Mouse (Mus musculus): ENCODE results near the gene Speg. TPM values are rescaled to one million over a fixed set of nuclear protein-coding genes. Genes with fewer than 3 reads are reported as not detected.
A peak's percentile ranks its signal among the peaks of the same experiment; 100 is the strongest.

Gene Speg
- total and polyA plus RNA-seq, 2 experiments from 2014 or later = 22.0 to 62.9 TPM

- no peak overlapping the region for H3K4me3 ChIP-seq (ENCODE audit: low read depth, low read length)
- TF ChIP-seq CTCF (IDR thresholded peaks at IDR 0.05) = 0 out of 2 replicates have a peak, but pooled peaks have one; percentile 5
- no peaks in the 10 kb centered on the region for H3K36me3 ChIP-seq (ENCODE audit: insufficient read depth, low read length)
- no peak overlapping the region for H3K27ac ChIP-seq (ENCODE audit: low read depth, low read length)
- H3K9ac ChIP-seq (replicated peaks; ENCODE audit: low read length, poor library complexity, severe bottlenecking) = no peak overlapping the region
- no peaks in the 10 kb centered on the region for H3K4me1 ChIP-seq (ENCODE audit: insufficient read depth, low read length)
- no peaks in the 10 kb centered on the region for H3K27me3 ChIP-seq (ENCODE audit: insufficient read depth, low read length)
- no peak for DNase-seq (ENCODE audit: low spot score)
- no peak overlapping the region for H3K4me2 ChIP-seq (ENCODE audit: low read depth, low read length, poor library complexity, severe bottlenecking)
- no peaks in the 10 kb centered on the region for H3K9me3 ChIP-seq (ENCODE audit: low read length)
- WGBS = 39% methylated on average over 20 of the region's 20 CpGs
- no peak for ATAC-seq (ENCODE audit: low FRiP score)
Measured at GRCm38 (mm10) chr1:75345036-75345935, 29.8 kb upstream of the Speg start.

DNA sequence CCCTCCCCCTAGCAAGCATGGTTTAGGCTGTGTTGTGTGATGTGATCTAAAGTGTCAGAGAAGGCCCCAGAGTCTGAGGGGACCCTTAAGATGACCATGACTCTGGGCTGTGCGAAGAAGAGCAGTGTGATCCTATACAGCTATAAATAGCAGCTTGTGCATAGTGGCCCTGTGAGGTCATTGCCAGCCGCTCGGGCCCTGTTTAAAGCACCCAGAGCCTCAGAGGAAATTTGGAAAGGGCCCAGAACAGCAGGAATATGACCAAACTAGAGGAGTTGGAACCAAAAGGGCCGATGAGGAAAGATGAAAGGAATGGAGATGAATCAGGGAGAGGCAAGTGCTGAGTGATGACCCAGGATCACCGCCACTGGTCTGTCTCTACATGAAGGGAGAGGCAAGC lies 27.8 kb upstream of the Speg start:
- H3K4me3 ChIP-seq (ENCODE audit: low read depth, low read length) = no peak overlapping the region
- H3K4me1 ChIP-seq (ENCODE audit: insufficient read depth, low read length) = no peaks in the 10 kb centered on the region
- H3K4me2 ChIP-seq (ENCODE audit: low read depth, low read length, poor library complexity, severe bottlenecking) = no peak overlapping the region
- H3K9me3 ChIP-seq (ENCODE audit: low read length) = no peaks in the 10 kb centered on the region
- DNase-seq (ENCODE audit: low spot score) = no peak
- WGBS = 73% methylated on average over 5 of the region's 5 CpGs
- H3K27ac ChIP-seq (ENCODE audit: low read depth, low read length) = no peak overlapping the region
- H3K36me3 ChIP-seq (ENCODE audit: insufficient read depth, low read length) = no peaks in the 10 kb centered on the region
- no peak for TF ChIP-seq CTCF (IDR thresholded peaks at IDR 0.05)
- ATAC-seq (ENCODE audit: low FRiP score) = no peak
- no peak overlapping the region for H3K9ac ChIP-seq (replicated peaks; ENCODE audit: low read length, poor library complexity, severe bottlenecking)
- no peaks in the 10 kb centered on the region for H3K27me3 ChIP-seq (ENCODE audit: insufficient read depth, low read length)

DNA sequence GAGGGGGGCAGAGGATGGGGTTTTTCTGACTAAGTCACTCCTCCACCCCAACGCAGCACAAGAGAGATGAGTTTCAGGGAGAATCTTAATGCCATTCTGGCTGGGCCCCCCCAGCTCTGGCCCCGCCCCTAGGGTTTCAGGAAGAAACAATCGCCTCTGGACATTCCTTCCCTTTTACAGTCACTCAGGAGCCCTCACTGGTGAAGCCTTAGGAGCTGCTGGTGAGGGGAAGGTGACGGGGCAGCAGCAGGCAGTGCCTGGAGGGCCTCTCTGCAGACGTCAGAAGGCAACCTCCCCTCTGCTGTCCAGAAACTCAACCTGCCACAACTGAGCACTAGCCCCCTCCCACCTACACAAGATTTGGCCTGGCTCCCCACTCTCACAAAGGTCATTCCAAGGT lies 25.8 kb upstream of the Speg start:
- WGBS = 45% methylated on average over 5 of the region's 5 CpGs
- H3K4me2 ChIP-seq (ENCODE audit: low read depth, low read length, poor library complexity, severe bottlenecking) = no peak overlapping the region
- no peak for TF ChIP-seq CTCF (IDR thresholded peaks at IDR 0.05)
- no peak overlapping the region for H3K4me3 ChIP-seq (ENCODE audit: low read depth, low read length)
- H3K36me3 ChIP-seq (ENCODE audit: insufficient read depth, low read length) = no peaks in the 10 kb centered on the region
- H3K9me3 ChIP-seq (ENCODE audit: low read length) = no peaks in the 10 kb centered on the region
- H3K9ac ChIP-seq (replicated peaks; ENCODE audit: low read length, poor library complexity, severe bottlenecking) = no peak overlapping the region
- no peak for ATAC-seq (ENCODE audit: low FRiP score)
- no peaks in the 10 kb centered on the region for H3K27me3 ChIP-seq (ENCODE audit: insufficient read depth, low read length)
- H3K4me1 ChIP-seq (ENCODE audit: insufficient read depth, low read length) = no peaks in the 10 kb centered on the region
- no peak overlapping the region for H3K27ac ChIP-seq (ENCODE audit: low read depth, low read length)
- DNase-seq (ENCODE audit: low spot score) = no peak

- 76% methylated on average over 7 of the region's 7 CpGs for WGBS
- Histone ChIP-seq H3K9ac (replicated peaks; ENCODE audit: low read length, poor library complexity, severe bottlenecking) (no peak overlapping the region), H3K9me3 (ENCODE audit: low read length) (no peaks in the 10 kb centered on the region), H3K4me3 (ENCODE audit: low read depth, low read length) (no peak overlapping the region), H3K27ac (ENCODE audit: low read depth, low read length) (no peak overlapping the region), H3K36me3 (ENCODE audit: insufficient read depth, low read length) (no peaks in the 10 kb centered on the region), H3K27me3 (ENCODE audit: insufficient read depth, low read length) (peaks cover 27% of the 10 kb centered on the region), H3K4me1 (ENCODE audit: insufficient read depth, low read length) (no peaks in the 10 kb centered on the region), H3K4me2 (ENCODE audit: low read depth, low read length, poor library complexity, severe bottlenecking) (no peak overlapping the region)
- DNase-seq (ENCODE audit: low spot score) = peak; percentile 64
- no peak for ATAC-seq (ENCODE audit: low FRiP score)
- TF ChIP-seq CTCF (IDR thresholded peaks at IDR 0.05) = no peak
Measured at GRCm38 (mm10) chr1:75357261-75357660, 17.8 kb upstream of the Speg start.

DNA sequence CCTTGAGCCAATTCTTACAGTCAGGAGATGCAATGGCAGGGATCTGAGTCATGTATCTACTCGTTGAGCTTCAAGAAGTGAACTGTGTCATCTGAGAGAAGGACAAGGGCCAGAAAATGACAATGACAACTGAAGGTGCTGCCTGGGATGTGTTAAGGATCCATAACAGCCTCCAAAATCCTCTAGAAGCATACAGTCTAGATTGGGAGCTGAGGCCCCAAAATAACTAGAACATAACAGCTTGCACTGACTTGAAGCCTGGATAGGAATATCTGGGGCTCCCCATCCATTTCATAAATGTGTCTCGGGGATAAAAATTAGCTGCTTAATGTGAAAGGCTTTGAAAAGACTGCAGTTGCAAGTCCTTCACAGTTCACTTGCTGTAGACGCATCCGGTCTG lies 17.1 kb upstream of the Speg start:
- H3K27ac ChIP-seq (ENCODE audit: low read depth, low read length) = no peak overlapping the region
- no peak overlapping the region for H3K9ac ChIP-seq (replicated peaks; ENCODE audit: low read length, poor library complexity, severe bottlenecking)
- no peaks in the 10 kb centered on the region for H3K9me3 ChIP-seq (ENCODE audit: low read length)
- H3K27me3 ChIP-seq (ENCODE audit: insufficient read depth, low read length) = peaks cover 27% of the 10 kb centered on the region
- no peak overlapping the region for H3K4me2 ChIP-seq (ENCODE audit: low read depth, low read length, poor library complexity, severe bottlenecking)
- ATAC-seq (ENCODE audit: low FRiP score) = no peak
- WGBS = 89% methylated on average over 4 of the region's 4 CpGs
- no peak for DNase-seq (ENCODE audit: low spot score)
- H3K36me3 ChIP-seq (ENCODE audit: insufficient read depth, low read length) = no peaks in the 10 kb centered on the region
- TF ChIP-seq CTCF (IDR thresholded peaks at IDR 0.05) = no peak
- no peak overlapping the region for H3K4me3 ChIP-seq (ENCODE audit: low read depth, low read length)
- H3K4me1 ChIP-seq (ENCODE audit: insufficient read depth, low read length) = no peaks in the 10 kb centered on the region

DNA sequence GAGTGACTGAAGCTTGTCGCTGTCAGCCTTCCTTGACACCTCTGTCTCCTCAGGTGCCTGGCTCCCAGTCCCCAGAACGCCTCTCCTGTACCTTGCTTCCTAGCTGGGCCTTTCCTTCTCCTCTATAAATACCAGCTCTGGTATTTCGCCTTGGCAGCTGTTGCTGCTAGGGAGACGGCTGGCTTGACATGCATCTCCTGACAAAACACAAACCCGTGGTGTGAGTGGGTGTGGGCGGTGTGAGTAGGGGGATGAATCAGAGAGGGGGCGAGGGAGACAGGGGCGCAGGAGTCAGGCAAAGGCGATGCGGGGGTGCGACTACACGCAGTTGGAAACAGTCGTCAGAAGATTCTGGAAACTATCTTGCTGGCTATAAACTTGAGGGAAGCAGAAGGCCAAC lies 15.8 kb upstream of the Speg start:
- no peak overlapping the region for H3K9ac ChIP-seq (replicated peaks; ENCODE audit: low read length, poor library complexity, severe bottlenecking)
- TF ChIP-seq CTCF (IDR thresholded peaks at IDR 0.05) = no peak
- H3K9me3 ChIP-seq (ENCODE audit: low read length) = no peaks in the 10 kb centered on the region
- DNase-seq (ENCODE audit: low spot score) (no peak), ATAC-seq (ENCODE audit: low FRiP score) (no peak)
- H3K4me2 ChIP-seq (ENCODE audit: low read depth, low read length, poor library complexity, severe bottlenecking) = no peak overlapping the region
- H3K36me3 ChIP-seq (ENCODE audit: insufficient read depth, low read length) = no peaks in the 10 kb centered on the region
- WGBS = 74% methylated on average over 13 of the region's 13 CpGs
- no peaks in the 10 kb centered on the region for H3K4me1 ChIP-seq (ENCODE audit: insufficient read depth, low read length)
- H3K27ac ChIP-seq (ENCODE audit: low read depth, low read length) = no peak overlapping the region
- peaks cover 27% of the 10 kb centered on the region for H3K27me3 ChIP-seq (ENCODE audit: insufficient read depth, low read length)
- no peak overlapping the region for H3K4me3 ChIP-seq (ENCODE audit: low read depth, low read length)

Measured in midbrain, postnatal 0 days (tissue).